Mouse (Mus musculus): Measurements from ENCODE around the gene Arhgap35. TPM values are rescaled to one million over a fixed set of nuclear protein-coding genes. Genes with fewer than 3 reads are reported as not detected.

Arhgap35 gene
- polyA plus RNA-seq, 1 experiment from 2014 or later: 3.4 TPM

DNA sequence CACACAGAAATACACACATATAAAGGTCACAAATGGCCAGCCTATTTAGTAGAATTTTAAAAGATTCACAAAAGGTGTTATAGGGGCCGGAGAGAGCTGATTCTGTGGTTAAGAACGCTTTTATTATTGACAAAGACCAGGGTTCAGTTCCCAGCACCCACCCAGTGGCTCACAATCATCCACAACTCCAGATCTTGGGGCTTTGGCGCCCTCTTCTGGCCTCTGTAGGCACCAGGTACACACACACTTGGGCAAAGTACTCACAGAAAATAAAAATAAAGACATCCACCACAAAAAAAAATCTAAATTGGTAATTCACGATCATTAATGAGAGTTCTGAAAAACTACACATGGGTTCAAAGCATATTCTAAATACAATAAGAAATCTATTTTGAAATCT, 17.1 kb upstream of the Arhgap35 start:
- ATAC-seq: no peak
- Histone ChIP-seq H3K27ac (ENCODE audit: low read depth, low read length) (no peak overlapping the region), H3K27me3 (replicated peaks; ENCODE audit: control insufficient read depth, insufficient read depth, low read length) (no peaks in the 10 kb centered on the region), H3K9ac (ENCODE audit: low read depth, low read length) (no peak overlapping the region), H3K36me3 (ENCODE audit: control insufficient read depth, insufficient read depth) (no peaks in the 10 kb centered on the region), H3K4me1 (replicated peaks; ENCODE audit: control insufficient read depth, insufficient read depth, low read length) (no peaks in the 10 kb centered on the region), H3K4me3 (ENCODE audit: low read depth, low read length) (no peak overlapping the region), H3K9me3 (ENCODE audit: control insufficient read depth) (no peaks in the 10 kb centered on the region), H3K4me2 (replicated peaks; ENCODE audit: low read depth) (no peak overlapping the region)
- 60% methylated on average over 4 of the region's 4 CpGs for WGBS
- no peak for TF ChIP-seq CTCF (IDR thresholded peaks at IDR 0.05; ENCODE audit: low read depth)

- ATAC-seq: no peak
- no peaks in the 10 kb centered on the region for H3K9me3 ChIP-seq (ENCODE audit: control insufficient read depth)
- H3K36me3 ChIP-seq (ENCODE audit: control insufficient read depth, insufficient read depth): no peaks in the 10 kb centered on the region
- no peak overlapping the region for H3K9ac ChIP-seq (ENCODE audit: low read depth, low read length)
- 42% methylated on average over 4 of the region's 4 CpGs for whole genome bisulfite sequencing
- no peak overlapping the region for H3K4me3 ChIP-seq (ENCODE audit: low read depth, low read length)
- TF ChIP-seq CTCF (IDR thresholded peaks at IDR 0.05; ENCODE audit: low read depth): no peak
- no peak overlapping the region for H3K4me2 ChIP-seq (replicated peaks; ENCODE audit: low read depth)
- H3K4me1 ChIP-seq (replicated peaks; ENCODE audit: control insufficient read depth, insufficient read depth, low read length): no peaks in the 10 kb centered on the region
- H3K27ac ChIP-seq (ENCODE audit: low read depth, low read length): no peak overlapping the region
- no peaks in the 10 kb centered on the region for H3K27me3 ChIP-seq (replicated peaks; ENCODE audit: control insufficient read depth, insufficient read depth, low read length)
Measured at GRCm38 (mm10) chr7:16631025-16631424, 16.2 kb upstream of the Arhgap35 start.

DNA sequence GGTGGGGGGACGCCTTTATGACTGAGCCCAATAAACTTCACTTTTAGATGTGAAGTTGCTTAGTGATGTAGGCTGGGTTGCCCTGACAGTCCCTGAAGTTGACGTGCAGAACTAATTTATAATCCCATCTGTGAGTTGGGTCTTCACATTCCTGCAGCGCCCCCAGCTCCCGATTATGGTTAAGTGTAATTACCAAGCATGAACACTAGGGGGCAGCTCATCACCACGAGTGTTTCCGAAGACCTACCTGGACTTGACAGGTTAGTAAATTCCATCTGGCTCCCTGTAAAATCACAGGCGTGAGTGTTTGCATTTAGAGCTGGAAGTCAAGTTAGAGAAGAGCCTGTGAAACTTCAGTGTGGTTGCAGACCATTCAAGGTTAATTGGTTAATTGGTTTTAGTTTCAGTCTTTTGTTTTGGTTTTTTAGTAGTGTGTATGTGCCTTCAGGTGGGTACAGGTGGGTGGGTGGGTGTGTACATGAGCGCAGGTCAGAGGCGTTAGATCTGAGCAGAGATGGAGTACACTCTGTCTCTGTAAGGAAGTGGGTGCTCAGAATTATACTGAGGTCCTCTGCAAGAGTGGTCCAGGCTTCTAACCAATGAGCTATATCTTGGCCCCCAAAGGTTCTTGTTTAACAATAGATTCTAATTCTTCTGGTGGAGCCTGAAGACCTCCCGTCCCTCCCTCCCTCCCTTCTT, 15.0 kb upstream of the Arhgap35 start:
- Histone ChIP-seq H3K4me1 (replicated peaks; ENCODE audit: control insufficient read depth, insufficient read depth, low read length) (no peaks in the 10 kb centered on the region), H3K27ac (ENCODE audit: low read depth, low read length) (no peak overlapping the region), H3K9ac (ENCODE audit: low read depth, low read length) (no peak overlapping the region), H3K9me3 (ENCODE audit: control insufficient read depth) (no peaks in the 10 kb centered on the region), H3K4me2 (replicated peaks; ENCODE audit: low read depth) (no peak overlapping the region), H3K36me3 (ENCODE audit: control insufficient read depth, insufficient read depth) (no peaks in the 10 kb centered on the region), H3K27me3 (replicated peaks; ENCODE audit: control insufficient read depth, insufficient read depth, low read length) (no peaks in the 10 kb centered on the region), H3K4me3 (ENCODE audit: low read depth, low read length) (no peak overlapping the region)
- TF ChIP-seq CTCF (IDR thresholded peaks at IDR 0.05; ENCODE audit: low read depth): peak; percentile 91
- WGBS: 18% methylated on average over 10 of the region's 10 CpGs
- ATAC-seq: no peak

GRCm38 (mm10) chr7:16628096-16628771, 13.4 kb upstream of the Arhgap35 start:
- no peak overlapping the region for H3K4me2 ChIP-seq (replicated peaks; ENCODE audit: low read depth)
- no peaks in the 10 kb centered on the region for H3K36me3 ChIP-seq (ENCODE audit: control insufficient read depth, insufficient read depth)
- no peak overlapping the region for H3K4me3 ChIP-seq (ENCODE audit: low read depth, low read length)
- WGBS: 36% methylated on average over 12 of the region's 12 CpGs
- no peak overlapping the region for H3K9ac ChIP-seq (ENCODE audit: low read depth, low read length)
- no peak overlapping the region for H3K27ac ChIP-seq (ENCODE audit: low read depth, low read length)
- no peaks in the 10 kb centered on the region for H3K4me1 ChIP-seq (replicated peaks; ENCODE audit: control insufficient read depth, insufficient read depth, low read length)
- H3K9me3 ChIP-seq (ENCODE audit: control insufficient read depth): no peaks in the 10 kb centered on the region
- peak; percentile 93 for TF ChIP-seq CTCF (IDR thresholded peaks at IDR 0.05; ENCODE audit: low read depth)
- H3K27me3 ChIP-seq (replicated peaks; ENCODE audit: control insufficient read depth, insufficient read depth, low read length): no peaks in the 10 kb centered on the region
- ATAC-seq: peak; percentile 55; the same call in 1 of the 2 replicates

DNA sequence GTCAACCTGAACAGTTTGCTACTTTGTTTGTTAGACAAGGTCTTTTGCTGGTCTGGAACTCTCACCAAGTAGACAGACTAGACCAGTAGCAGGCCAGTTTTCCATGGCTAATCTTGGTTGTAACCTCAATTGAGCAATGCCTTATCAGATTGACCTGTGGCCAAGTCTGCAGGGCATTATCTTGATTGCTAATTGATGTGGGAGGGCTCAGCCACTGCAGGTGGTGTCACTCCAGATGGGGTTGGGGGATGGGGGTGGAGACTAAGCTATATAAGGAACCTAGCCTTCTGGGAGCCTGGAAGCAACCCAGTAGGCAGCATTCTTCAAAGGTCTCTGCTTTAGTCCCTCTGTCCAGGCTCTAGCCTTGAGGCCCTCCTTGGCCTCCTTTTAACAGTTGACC, 8.9 kb upstream of the Arhgap35 start:
- TF ChIP-seq CTCF (IDR thresholded peaks at IDR 0.05; ENCODE audit: low read depth): no peak
- H3K4me1 ChIP-seq (replicated peaks; ENCODE audit: control insufficient read depth, insufficient read depth, low read length): no peaks in the 10 kb centered on the region
- H3K4me3 ChIP-seq (ENCODE audit: low read depth, low read length): no peak overlapping the region
- no peaks in the 10 kb centered on the region for H3K36me3 ChIP-seq (ENCODE audit: control insufficient read depth, insufficient read depth)
- H3K9ac ChIP-seq (ENCODE audit: low read depth, low read length): no peak overlapping the region
- no peaks in the 10 kb centered on the region for H3K9me3 ChIP-seq (ENCODE audit: control insufficient read depth)
- H3K27me3 ChIP-seq (replicated peaks; ENCODE audit: control insufficient read depth, insufficient read depth, low read length): 0 out of 2 replicates have a peak, but pooled peaks cover under 1% of the 10 kb centered on the region
- no peak overlapping the region for H3K4me2 ChIP-seq (replicated peaks; ENCODE audit: low read depth)
- H3K27ac ChIP-seq (ENCODE audit: low read depth, low read length): no peak overlapping the region
- ATAC-seq: no peak

- H3K36me3 ChIP-seq (ENCODE audit: control insufficient read depth, insufficient read depth): no peaks in the 10 kb centered on the region
- no peaks in the 10 kb centered on the region for H3K4me1 ChIP-seq (replicated peaks; ENCODE audit: control insufficient read depth, insufficient read depth, low read length)
- H3K4me3 ChIP-seq (ENCODE audit: low read depth, low read length): no peak overlapping the region
- H3K4me2 ChIP-seq (replicated peaks; ENCODE audit: low read depth): no peak overlapping the region
- 44% methylated on average over 4 of the region's 4 CpGs for WGBS
- TF ChIP-seq CTCF (IDR thresholded peaks at IDR 0.05; ENCODE audit: low read depth): no peak
- H3K9me3 ChIP-seq (ENCODE audit: control insufficient read depth): no peaks in the 10 kb centered on the region
- 0 out of 2 replicates have a peak, but pooled peaks cover 4% of the 10 kb centered on the region for H3K27me3 ChIP-seq (replicated peaks; ENCODE audit: control insufficient read depth, insufficient read depth, low read length)
- H3K27ac ChIP-seq (ENCODE audit: low read depth, low read length): no peak overlapping the region
- H3K9ac ChIP-seq (ENCODE audit: low read depth, low read length): no peak overlapping the region
- ATAC-seq: no peak
Measured at GRCm38 (mm10) chr7:16623131-16623530, 8.3 kb upstream of the Arhgap35 start.

All from intestine, postnatal 0 days (tissue).